Mouse (Mus musculus): Measurements from ENCODE around the gene Clptm1l. TPM values are rescaled to one million over a fixed set of nuclear protein-coding genes. Genes with fewer than 3 reads are reported as not detected.

The Clptm1l gene
- polyA plus RNA-seq, 1 experiment from 2014 or later: 110 TPM

Other genes with a start within 250 kb of the Clptm1l start
- 49.4 and 52.2 TPM in 2 replicates for gene Lpcat1, start 136.8 kb upstream of the Clptm1l start, polyA plus RNA-seq (2014; fragmentation: Nextera tagmentation; extraction: Ambion mirVana)
- 0.10 TPM in 1 of 2 replicates, not detected in the other for gene Slc6a3, start 67.3 kb upstream of the Clptm1l start, polyA plus RNA-seq (2014; fragmentation: Nextera tagmentation; extraction: Ambion mirVana)
- gene Tert, start 22.9 kb downstream of the Clptm1l start, polyA plus RNA-seq (2014; fragmentation: Nextera tagmentation; extraction: Ambion mirVana): 3.3 and 3.8 TPM in 2 replicates
- gene Slc6a18, start 74.0 kb downstream of the Clptm1l start, polyA plus RNA-seq (2014; fragmentation: Nextera tagmentation; extraction: Ambion mirVana): not detected in 2 replicates
- 0.08 and 0.32 TPM in 2 replicates for gene Slc6a19, start 100.9 kb downstream of the Clptm1l start, polyA plus RNA-seq (2014; fragmentation: Nextera tagmentation; extraction: Ambion mirVana)
- gene Slc12a7, start 129.1 kb downstream of the Clptm1l start, polyA plus RNA-seq (2014; fragmentation: Nextera tagmentation; extraction: Ambion mirVana): 39.6 TPM in 2 replicates
- gene Nkd2, start 243.6 kb downstream of the Clptm1l start, polyA plus RNA-seq (2014; fragmentation: Nextera tagmentation; extraction: Ambion mirVana): 20.1 and 20.2 TPM in 2 replicates

Measured in embryonic facial prominence, embryonic 11.5 days (tissue).